Mouse (Mus musculus): ENCODE data around the gene Ngf.

Ngf gene

DNA sequence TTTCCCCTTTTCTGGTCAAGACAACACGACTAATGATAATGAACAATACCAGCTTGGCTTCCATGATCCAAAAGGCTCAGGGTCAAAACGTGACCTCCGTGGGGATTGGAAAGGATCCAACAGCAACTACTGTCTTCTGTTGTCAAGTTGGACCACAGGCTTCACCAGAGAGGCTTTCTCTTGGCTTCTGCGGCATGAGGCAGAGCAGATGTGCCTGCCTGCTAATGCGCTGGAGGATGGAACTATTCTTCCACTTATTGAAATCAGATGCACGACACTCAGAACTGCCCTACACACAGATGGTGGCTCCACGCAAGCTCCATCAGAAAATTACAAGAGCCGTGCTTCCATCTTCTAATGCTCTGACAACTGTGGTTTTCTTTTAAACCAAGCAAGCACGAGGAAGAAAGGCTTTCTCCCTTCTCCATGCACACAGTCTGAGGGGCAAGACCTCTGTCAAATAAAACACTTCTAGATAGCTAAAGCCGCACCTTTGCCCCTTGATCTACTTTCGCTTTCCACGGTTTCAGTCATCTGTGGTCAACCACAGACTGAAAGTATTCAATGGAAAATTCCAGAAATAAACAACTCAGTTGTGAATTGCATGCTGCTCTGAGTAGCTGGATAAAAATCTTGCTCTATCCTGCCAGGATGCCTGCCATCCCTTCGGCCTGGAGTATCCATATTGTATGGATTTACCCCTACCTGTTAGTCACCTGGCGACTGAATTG lies 20.8 kb downstream of the Ngf start:
- DNase-seq (ENCODE audit: low read depth, low spot score) = no peak
- Histone ChIP-seq H3K36me3 (ENCODE audit: control insufficient read depth, insufficient read depth, low read length, poor library complexity, severe bottlenecking) (no peaks in the 10 kb centered on the region), H3K27me3 (ENCODE audit: control insufficient read depth, insufficient read depth, low read length, poor library complexity, severe bottlenecking) (no peaks in the 10 kb centered on the region)

DNA sequence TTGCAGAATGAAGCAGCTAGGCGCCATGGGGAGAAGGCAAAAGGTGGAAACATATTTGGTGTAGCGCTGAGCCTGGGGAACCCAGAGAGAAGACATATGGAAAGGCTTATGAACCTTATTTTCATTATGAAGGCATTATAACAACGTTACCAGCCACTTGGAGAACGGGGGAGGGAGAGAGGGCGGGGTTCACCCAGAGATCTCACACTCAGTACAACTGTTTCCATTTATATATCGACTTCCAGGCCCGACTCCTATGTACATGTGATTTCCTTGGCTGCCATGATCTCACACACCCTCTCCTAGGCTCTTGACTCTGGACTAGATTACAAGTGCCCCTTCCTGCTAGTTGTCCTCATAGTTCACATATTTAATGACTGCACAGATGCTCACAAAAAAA lies 28.4 kb downstream of the Ngf start:
- Histone ChIP-seq H3K27me3 (ENCODE audit: control insufficient read depth, insufficient read depth, low read length, poor library complexity, severe bottlenecking) (no peaks in the 10 kb centered on the region), H3K36me3 (ENCODE audit: control insufficient read depth, insufficient read depth, low read length, poor library complexity, severe bottlenecking) (no peaks in the 10 kb centered on the region)
- DNase-seq (ENCODE audit: low read depth, low spot score) = no peak

DNA sequence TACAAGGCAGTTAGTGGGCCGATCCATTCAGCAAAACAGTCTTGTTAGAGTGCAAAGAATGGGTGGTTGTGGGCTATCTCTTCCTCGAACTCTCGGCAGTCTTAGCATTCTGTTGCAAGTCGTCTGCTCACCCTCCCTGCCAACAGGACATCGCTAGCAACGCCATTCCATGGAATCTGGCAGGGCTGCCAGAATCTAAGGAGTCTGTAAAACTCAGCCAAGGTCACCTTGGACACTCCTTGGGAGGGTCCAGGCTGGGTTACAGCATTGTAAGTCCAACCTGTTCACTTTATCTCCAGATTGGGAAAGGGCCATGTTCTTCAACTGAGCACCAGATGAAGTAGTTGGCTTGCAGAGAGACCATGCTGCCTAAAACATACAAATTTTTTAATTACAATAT lies 29.2 kb downstream of the Ngf start:
- no peak for DNase-seq (ENCODE audit: low read depth, low spot score)

DNA sequence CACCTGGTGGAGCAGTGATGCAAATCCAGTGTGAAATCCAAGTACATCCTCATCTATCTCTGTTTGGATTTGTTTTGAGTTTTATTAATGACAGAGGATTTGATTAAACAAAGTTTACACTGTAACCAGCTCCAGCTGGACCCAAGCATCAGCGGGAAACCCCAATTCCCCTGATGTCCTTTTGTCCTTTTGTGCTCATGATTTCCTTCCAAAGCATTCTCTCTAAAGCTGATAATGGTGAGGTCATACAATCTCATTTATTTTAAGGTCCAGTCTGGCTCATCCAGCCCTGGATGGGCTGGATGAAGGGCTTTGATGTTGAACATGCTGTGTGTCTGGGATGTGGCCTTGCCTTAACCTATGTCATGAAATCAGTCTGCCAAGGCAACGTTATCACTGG lies 30.3 kb downstream of the Ngf start:
- Histone ChIP-seq H3K27me3 (ENCODE audit: control insufficient read depth, insufficient read depth, low read length, poor library complexity, severe bottlenecking) (no peaks in the 10 kb centered on the region), H3K36me3 (ENCODE audit: control insufficient read depth, insufficient read depth, low read length, poor library complexity, severe bottlenecking) (no peaks in the 10 kb centered on the region)
- no peak for DNase-seq (ENCODE audit: low read depth, low spot score)

More for the DNA sequence above, 29.2 kb downstream of the Ngf start:
- H3K27me3 ChIP-seq (ENCODE audit: control insufficient read depth, insufficient read depth, low read length, poor library complexity, severe bottlenecking) = no peaks in the 10 kb centered on the region
- no peaks in the 10 kb centered on the region for H3K36me3 ChIP-seq (ENCODE audit: control insufficient read depth, insufficient read depth, low read length, poor library complexity, severe bottlenecking)

DNA sequence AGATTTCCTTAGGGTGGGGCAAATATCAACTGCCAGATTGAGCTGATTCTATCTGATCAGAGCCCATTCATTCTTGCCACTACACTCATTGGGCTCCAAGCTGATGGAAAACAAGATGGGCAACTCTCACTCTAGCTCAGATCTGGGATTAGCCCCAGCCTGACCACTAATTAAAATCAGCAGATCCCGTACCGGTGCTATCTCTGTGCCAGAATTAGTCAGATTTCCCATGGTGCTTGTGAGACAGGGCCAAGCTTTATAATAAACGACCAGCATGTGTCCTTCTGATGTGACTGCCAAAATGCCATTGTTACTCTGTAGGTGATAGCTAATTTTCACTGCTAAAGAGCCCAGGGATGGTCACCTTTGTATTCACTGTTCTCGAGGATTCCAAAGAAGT lies 31.5 kb downstream of the Ngf start:
- no peak for DNase-seq (ENCODE audit: low read depth, low spot score)
- Histone ChIP-seq H3K27me3 (ENCODE audit: control insufficient read depth, insufficient read depth, low read length, poor library complexity, severe bottlenecking) (no peaks in the 10 kb centered on the region), H3K36me3 (ENCODE audit: control insufficient read depth, insufficient read depth, low read length, poor library complexity, severe bottlenecking) (no peaks in the 10 kb centered on the region)

DNA sequence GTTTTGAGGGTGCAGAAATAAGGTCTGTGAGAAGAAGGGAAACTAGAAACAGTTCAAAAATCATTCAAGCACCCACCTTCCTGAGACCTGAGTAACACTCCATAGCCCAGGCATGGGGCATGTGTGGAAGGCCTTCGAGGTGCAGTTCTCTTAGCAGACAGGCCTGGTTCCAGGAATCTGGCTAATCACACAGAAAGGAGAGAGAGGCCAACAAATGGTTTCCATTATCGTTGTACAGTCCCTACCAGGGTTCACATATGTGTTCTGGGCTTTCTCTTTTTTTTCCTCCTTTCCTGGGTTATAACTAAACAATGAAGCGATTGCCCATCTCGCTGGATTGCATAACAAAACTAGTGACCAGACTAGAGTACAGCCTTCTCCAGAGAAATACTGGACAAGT lies 35.4 kb downstream of the Ngf start:
- DNase-seq (ENCODE audit: low read depth, low spot score) = no peak
- Histone ChIP-seq H3K27me3 (ENCODE audit: control insufficient read depth, insufficient read depth, low read length, poor library complexity, severe bottlenecking) (no peaks in the 10 kb centered on the region), H3K36me3 (ENCODE audit: control insufficient read depth, insufficient read depth, low read length, poor library complexity, severe bottlenecking) (no peaks in the 10 kb centered on the region)

DNA sequence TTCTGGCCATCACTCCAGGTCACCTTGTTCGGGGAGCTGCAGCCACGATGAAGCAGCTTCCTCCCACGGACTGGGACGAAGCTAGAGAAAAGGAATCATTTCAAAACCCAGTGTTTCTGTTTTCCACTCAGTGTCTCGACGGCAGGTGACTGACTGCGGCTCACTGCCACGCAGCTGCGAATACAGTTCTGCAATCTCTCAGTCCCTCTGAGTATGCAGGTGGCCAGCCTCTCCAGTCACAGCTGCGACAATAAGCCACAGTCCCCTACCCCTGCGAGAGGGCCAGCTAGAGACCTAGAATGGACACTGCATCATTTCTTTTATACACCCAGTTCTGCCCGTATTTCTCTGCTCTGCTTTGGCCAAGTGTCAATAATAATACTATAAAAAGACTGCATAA lies 36.3 kb downstream of the Ngf start:
- no peaks in the 10 kb centered on the region for H3K36me3 ChIP-seq (ENCODE audit: control insufficient read depth, insufficient read depth, low read length, poor library complexity, severe bottlenecking)
- H3K27me3 ChIP-seq (ENCODE audit: control insufficient read depth, insufficient read depth, low read length, poor library complexity, severe bottlenecking) = no peaks in the 10 kb centered on the region; the same call in 1 of the 2 replicates
- no peak for DNase-seq (ENCODE audit: low read depth, low spot score)

DNA sequence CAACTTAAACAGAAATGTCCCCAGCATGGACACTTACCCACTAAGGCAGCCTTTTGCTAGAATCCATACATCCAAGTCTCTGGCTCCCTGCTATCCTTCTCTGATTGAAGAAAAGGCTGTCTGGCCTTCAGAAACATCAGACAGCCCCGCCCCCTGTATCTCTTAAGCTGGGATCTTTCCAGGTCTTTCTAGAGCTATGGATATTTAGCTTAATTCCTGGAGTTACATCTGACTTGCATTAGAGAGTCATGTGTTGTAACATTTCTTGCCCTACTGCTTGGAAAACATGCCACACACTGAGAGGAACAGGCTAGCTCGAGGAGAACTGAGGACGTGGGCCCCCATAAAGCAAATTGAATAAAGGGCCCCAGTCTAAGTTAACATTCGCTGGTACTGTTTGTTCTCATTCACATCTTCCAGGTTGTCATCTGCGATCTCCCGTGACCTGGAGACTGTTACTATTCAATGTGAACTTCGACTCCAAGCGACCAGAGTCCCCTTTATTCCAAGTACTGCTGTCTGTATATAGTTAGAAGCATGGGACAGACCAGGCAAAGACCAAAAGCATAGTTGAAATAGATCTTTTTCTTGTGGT lies 38.0 kb downstream of the Ngf start:
- Histone ChIP-seq H3K27me3 (ENCODE audit: control insufficient read depth, insufficient read depth, low read length, poor library complexity, severe bottlenecking) (no peaks in the 10 kb centered on the region; the same call in 1 of the 2 replicates), H3K36me3 (ENCODE audit: control insufficient read depth, insufficient read depth, low read length, poor library complexity, severe bottlenecking) (no peaks in the 10 kb centered on the region)
- no peak for DNase-seq (ENCODE audit: low read depth, low spot score)

DNA sequence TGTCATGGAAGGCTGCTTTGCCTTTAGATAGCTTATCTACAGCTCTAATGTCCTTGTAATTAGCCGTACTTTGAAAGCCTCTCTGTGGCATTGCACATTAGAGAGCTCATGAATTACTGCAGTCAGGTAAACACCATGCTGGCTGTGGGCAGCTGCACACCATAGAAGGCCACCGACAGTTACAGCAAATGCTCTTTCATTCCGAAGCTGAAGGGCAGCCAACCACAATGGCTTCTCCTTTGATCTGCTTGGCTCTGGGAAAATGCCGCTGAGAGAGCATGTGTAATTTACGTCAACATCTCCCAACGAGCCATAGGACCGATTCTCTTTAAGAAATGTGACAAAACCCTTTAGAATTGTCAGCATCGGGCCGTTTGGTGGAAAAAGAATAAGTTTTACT lies 38.7 kb downstream of the Ngf start:
- H3K36me3 ChIP-seq (ENCODE audit: control insufficient read depth, insufficient read depth, low read length, poor library complexity, severe bottlenecking) = no peaks in the 10 kb centered on the region
- DNase-seq (ENCODE audit: low read depth, low spot score) = no peak
- no peaks in the 10 kb centered on the region; the same call in 1 of the 2 replicates for H3K27me3 ChIP-seq (ENCODE audit: control insufficient read depth, insufficient read depth, low read length, poor library complexity, severe bottlenecking)

DNA sequence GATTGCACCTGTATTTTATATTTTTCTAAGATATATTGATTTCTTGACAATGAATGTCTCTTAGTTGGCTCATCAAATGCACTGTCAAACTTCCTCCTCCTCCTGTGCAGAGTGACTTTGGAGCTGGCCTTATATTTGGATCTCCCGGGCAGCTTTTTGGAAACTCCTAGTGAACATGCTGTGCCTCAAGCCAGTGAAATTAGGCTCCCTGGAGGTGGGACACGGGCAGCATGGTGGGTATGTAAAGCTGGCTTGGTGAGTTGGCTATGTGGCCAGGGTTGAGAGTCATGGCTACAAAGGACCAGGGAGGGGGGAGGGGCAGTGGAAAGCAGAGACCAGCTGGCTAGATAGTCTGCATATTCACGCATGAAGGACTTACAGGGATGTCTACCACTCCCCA lies 39.9 kb downstream of the Ngf start:
- DNase-seq (ENCODE audit: low read depth, low spot score) = no peak

DNA sequence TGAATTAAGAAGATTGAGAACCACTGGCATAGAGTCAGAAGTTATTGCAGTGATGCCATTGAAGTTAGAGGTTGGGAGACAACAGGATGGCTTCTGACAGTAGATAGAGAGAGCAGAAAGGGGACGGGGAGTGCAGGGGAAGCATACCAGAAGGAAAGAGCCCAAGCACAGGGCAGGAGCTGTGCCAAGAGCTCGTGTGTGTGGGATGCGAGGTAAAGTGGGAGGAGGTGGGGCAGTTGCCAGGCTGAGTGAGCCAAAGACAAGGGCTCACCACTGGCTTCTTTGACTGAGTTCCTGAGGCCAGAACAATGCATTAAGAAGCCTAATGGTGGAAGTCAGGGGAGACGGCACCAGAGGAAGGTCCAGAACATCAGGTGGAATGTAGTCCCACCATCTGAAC lies 47.2 kb downstream of the Ngf start:
- H3K27me3 ChIP-seq (ENCODE audit: control insufficient read depth, insufficient read depth, low read length, poor library complexity, severe bottlenecking) = no peaks in the 10 kb centered on the region
- no peak for DNase-seq (ENCODE audit: low read depth, low spot score)
- no peaks in the 10 kb centered on the region for H3K36me3 ChIP-seq (ENCODE audit: control insufficient read depth, insufficient read depth, low read length, poor library complexity, severe bottlenecking)

More for the DNA sequence above, 39.9 kb downstream of the Ngf start:
- Histone ChIP-seq H3K27me3 (ENCODE audit: control insufficient read depth, insufficient read depth, low read length, poor library complexity, severe bottlenecking) (no peaks in the 10 kb centered on the region; the same call in 1 of the 2 replicates), H3K36me3 (ENCODE audit: control insufficient read depth, insufficient read depth, low read length, poor library complexity, severe bottlenecking) (no peaks in the 10 kb centered on the region)

DNA sequence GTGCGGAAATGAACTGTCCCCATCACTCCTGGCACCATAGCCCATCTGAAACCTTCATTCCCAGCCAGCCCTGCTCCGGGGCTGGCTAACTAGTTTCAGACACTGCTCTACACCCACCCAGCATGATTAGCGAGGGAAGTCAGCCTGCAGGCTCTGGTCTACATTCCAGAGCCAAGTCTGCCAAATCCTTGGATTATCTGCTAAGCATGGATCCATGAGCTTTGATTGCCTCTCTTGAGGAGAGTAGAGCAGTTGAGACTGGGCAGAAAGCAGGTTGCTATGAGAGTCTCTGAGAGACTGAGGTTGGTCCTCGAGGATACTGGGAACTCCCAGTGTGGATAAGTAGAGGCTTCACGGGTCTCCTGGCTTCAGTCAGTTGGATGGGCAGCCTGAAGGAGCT lies 51.3 kb downstream of the Ngf start:
- DNase-seq (ENCODE audit: low read depth, low spot score) = no peak
- H3K36me3 ChIP-seq (ENCODE audit: control insufficient read depth, insufficient read depth, low read length, poor library complexity, severe bottlenecking) = no peaks in the 10 kb centered on the region

DNA sequence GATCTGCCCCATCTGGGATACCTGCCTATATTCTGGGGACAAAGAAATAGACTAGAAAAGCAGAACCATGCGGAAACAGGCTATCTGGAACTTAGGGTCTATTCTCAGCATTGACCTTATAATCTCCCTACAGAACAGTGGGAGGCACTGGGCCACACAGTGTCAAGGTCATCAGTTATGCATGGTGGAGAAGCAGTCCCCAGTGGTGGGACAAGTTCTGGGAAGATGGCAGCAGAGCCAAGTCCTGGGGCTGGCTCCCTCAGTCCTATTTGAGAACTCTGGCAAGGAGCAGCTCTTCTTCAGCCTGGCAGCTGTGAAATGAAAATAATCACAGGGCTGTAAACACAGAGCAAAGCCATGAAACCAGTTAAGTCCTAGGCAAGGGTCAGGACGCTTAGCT lies 54.0 kb downstream of the Ngf start:
- Histone ChIP-seq H3K27me3 (ENCODE audit: control insufficient read depth, insufficient read depth, low read length, poor library complexity, severe bottlenecking) (no peaks in the 10 kb centered on the region), H3K36me3 (ENCODE audit: control insufficient read depth, insufficient read depth, low read length, poor library complexity, severe bottlenecking) (no peaks in the 10 kb centered on the region)
- DNase-seq (ENCODE audit: low read depth, low spot score) = no peak

More for the DNA sequence above, 51.3 kb downstream of the Ngf start:
- no peaks in the 10 kb centered on the region for H3K27me3 ChIP-seq (ENCODE audit: control insufficient read depth, insufficient read depth, low read length, poor library complexity, severe bottlenecking)

DNA sequence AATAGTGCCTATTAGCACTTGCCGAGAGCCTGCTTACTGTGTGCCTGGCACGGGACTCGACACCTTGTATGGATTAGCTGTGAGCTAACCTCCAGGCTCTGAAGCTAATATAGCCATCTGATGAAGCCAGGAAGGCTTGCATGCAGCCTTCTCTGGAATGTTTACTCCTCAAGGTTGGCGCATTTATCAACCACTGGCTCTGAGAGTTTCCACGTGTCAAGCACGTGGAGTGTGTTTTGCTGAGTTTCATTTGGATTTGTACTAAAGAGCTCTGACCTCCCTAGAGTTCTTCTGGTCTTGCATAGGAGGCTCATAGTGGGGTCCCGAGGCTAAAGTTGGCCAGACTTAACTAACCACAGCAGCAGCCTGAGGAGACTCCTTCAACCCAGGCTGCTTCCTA lies 55.2 kb downstream of the Ngf start:
- DNase-seq (ENCODE audit: low read depth, low spot score) = no peak
- Histone ChIP-seq H3K27me3 (ENCODE audit: control insufficient read depth, insufficient read depth, low read length, poor library complexity, severe bottlenecking) (no peaks in the 10 kb centered on the region), H3K36me3 (ENCODE audit: control insufficient read depth, insufficient read depth, low read length, poor library complexity, severe bottlenecking) (no peaks in the 10 kb centered on the region)

DNA sequence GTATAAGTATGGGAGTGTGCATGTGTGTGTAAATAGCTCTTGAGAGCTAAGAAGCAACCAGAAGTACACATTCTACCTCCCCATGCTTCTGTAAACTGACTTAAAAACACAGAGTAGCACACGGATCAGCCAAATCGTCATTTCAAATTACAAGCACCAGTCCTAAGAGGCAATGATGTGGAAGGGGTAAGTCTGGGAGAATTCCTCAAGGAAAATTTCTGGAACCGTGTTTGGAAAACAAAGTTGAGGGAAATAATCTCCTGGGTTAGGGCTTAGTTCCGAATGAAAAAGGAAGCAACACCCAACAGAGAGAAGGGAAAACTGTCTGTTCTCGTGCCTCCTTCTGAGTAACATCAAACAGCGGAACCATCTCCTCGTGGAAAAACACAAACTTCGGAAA lies 56.1 kb downstream of the Ngf start:
- H3K27me3 ChIP-seq (ENCODE audit: control insufficient read depth, insufficient read depth, low read length, poor library complexity, severe bottlenecking) = no peaks in the 10 kb centered on the region
- no peaks in the 10 kb centered on the region for H3K36me3 ChIP-seq (ENCODE audit: control insufficient read depth, insufficient read depth, low read length, poor library complexity, severe bottlenecking)
- DNase-seq (ENCODE audit: low read depth, low spot score) = no peak

DNA sequence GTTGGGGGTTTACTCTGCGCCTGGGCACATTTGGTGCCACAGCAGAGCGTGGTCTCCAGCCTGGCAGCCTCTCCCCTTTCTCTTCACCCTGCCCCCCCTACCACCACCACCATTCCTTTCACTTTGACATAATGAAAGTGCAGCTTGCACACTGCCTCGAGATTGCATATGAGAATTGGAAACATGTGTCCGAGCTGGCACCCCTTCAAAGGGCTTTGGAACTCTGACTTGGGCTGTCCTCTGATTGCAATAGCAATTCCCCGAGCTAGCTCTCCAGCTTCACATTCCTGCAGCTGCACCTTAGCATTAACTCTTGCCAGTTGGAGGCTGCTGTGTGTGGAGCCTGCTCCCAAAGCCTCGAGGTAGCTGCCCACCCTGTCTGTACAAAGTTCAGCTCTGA lies 56.8 kb downstream of the Ngf start:
- no peaks in the 10 kb centered on the region for H3K27me3 ChIP-seq (ENCODE audit: control insufficient read depth, insufficient read depth, low read length, poor library complexity, severe bottlenecking)
- DNase-seq (ENCODE audit: low read depth, low spot score) = no peak
- no peaks in the 10 kb centered on the region for H3K36me3 ChIP-seq (ENCODE audit: control insufficient read depth, insufficient read depth, low read length, poor library complexity, severe bottlenecking)

Data from splenic B cell, adult 2 months (primary cell).